Mouse (Mus musculus) megakaryocyte, embryonic 14.5 days (primary cell): Measurements from ENCODE around the gene Dleu7. TPM values are rescaled to one million over a fixed set of nuclear protein-coding genes. Genes with fewer than 3 reads are reported as not detected.

Source experiments
- H3K27me3 ChIP-seq: replicated peaks from 2 replicates; pipeline ENCODE3; 2012; ENCODE audit warnings: inconsistent platforms
- H3K36me3 ChIP-seq: replicated peaks from 2 replicates; pipeline ENCODE3; 2012; ENCODE audit warnings: low read length, inconsistent platforms, mixed read lengths
- H3K4me1 ChIP-seq: 2 replicates; pipeline ENCODE4 v1.6.1; 2012; ENCODE audit warnings: inconsistent platforms
- H3K4me3 ChIP-seq: replicated peaks from 2 replicates; pipeline ENCODE3; 2012; ENCODE audit warnings: moderate library complexity, mild to moderate bottlenecking, inconsistent platforms
- H3K9me3 ChIP-seq: 2 replicates; pipeline ENCODE4 v1.6.1; 2012; ENCODE audit warnings: inconsistent platforms
- FLI1 ChIP-seq: IDR thresholded peaks from 2 replicates; pipeline ENCODE4 v1.6.1; 2012; ENCODE audit warnings: low read length, inconsistent platforms, mixed read lengths
- GATA1 ChIP-seq: IDR thresholded peaks from 3 replicates; pipeline ENCODE4 v1.6.1; 2012; ENCODE audit warnings: mixed read lengths, low read length, inconsistent platforms, borderline replicate concordance
- polyA plus RNA-seq: library from polyadenylated mRNA; stranded (reverse); fragments of >175 nt; gene quantifications from 2 replicates; pipeline ENCODE4 v1.2.3, GENCODE M21; 2012; ENCODE audit warnings: low replicate concordance; ENCODE audit not compliant: insufficient read depth

The Dleu7 gene
- polyA plus RNA-seq, 1 experiment: 0.07 TPM

GRCm38 (mm10) chr14:62327171-62327570, 34.3 kb upstream of the Dleu7 start:
- Histone ChIP-seq H3K36me3 (no peaks in the 10 kb centered on the region), H3K27me3 (peaks cover 4% of the 10 kb centered on the region)
- TF ChIP-seq GATA1 (no peak), FLI1 (no peak)

GRCm38 (mm10) chr14:62326026-62326425, 33.2 kb upstream of the Dleu7 start:
- H3K9me3 ChIP-seq: 0 out of 2 replicates have a peak, but pooled peaks cover 7% of the 10 kb centered on the region
- peaks cover 6% of the 10 kb centered on the region; the same call in 1 of the 2 replicates for H3K4me1 ChIP-seq
- H3K27me3 ChIP-seq: peaks cover 6% of the 10 kb centered on the region
- H3K36me3 ChIP-seq: no peaks in the 10 kb centered on the region
- H3K4me3 ChIP-seq: no peak overlapping the region
- no peak for TF ChIP-seq FLI1
- TF ChIP-seq GATA1: no peak

More at GRCm38 (mm10) chr14:62327171-62327570, 34.3 kb upstream of the Dleu7 start:
- Histone ChIP-seq H3K4me3 (no peak overlapping the region), H3K4me1 (peaks cover 12% of the 10 kb centered on the region), H3K9me3 (0 out of 2 replicates have a peak, but pooled peaks cover 7% of the 10 kb centered on the region)

- H3K4me1 ChIP-seq: peaks cover 3% of the 10 kb centered on the region; the same call in 1 of the 2 replicates
- no peak for TF ChIP-seq GATA1
- no peak for TF ChIP-seq FLI1
- no peaks in the 10 kb centered on the region for H3K36me3 ChIP-seq
- H3K4me3 ChIP-seq: no peak overlapping the region
- H3K9me3 ChIP-seq: 0 out of 2 replicates have a peak, but pooled peaks cover 7% of the 10 kb centered on the region
- H3K27me3 ChIP-seq: peaks cover 9% of the 10 kb centered on the region
These were observed 32.1 kb upstream of the Dleu7 start for GRCm38 (mm10) chr14:62324943-62325342.

- TF ChIP-seq FLI1: no peak
- no peak for TF ChIP-seq GATA1
- H3K4me3 ChIP-seq: no peak overlapping the region
These were observed 30.6 kb upstream of the Dleu7 start for GRCm38 (mm10) chr14:62323457-62323856.

GRCm38 (mm10) chr14:62322581-62323344, 29.9 kb upstream of the Dleu7 start:
- H3K36me3 ChIP-seq: no peaks in the 10 kb centered on the region
- H3K4me1 ChIP-seq: no peaks in the 10 kb centered on the region
- H3K9me3 ChIP-seq: peaks cover 7% of the 10 kb centered on the region; the same call in 1 of the 2 replicates
- TF ChIP-seq FLI1 (no peak), GATA1 (no peak)
- H3K4me3 ChIP-seq: no peak overlapping the region
- peaks cover 11% of the 10 kb centered on the region for H3K27me3 ChIP-seq

More at GRCm38 (mm10) chr14:62323457-62323856, 30.6 kb upstream of the Dleu7 start:
- peaks cover 7% of the 10 kb centered on the region; the same call in 1 of the 2 replicates for H3K9me3 ChIP-seq
- 0 out of 2 replicates have a peak, but pooled peaks cover under 1% of the 10 kb centered on the region for H3K4me1 ChIP-seq
- no peaks in the 10 kb centered on the region for H3K36me3 ChIP-seq
- peaks cover 11% of the 10 kb centered on the region for H3K27me3 ChIP-seq

GRCm38 (mm10) chr14:62311672-62312071, 18.8 kb upstream of the Dleu7 start:
- H3K4me1 ChIP-seq: peaks cover 23% of the 10 kb centered on the region
- TF ChIP-seq GATA1: no peak
- TF ChIP-seq FLI1: no peak
- no peaks in the 10 kb centered on the region for H3K27me3 ChIP-seq
- H3K36me3 ChIP-seq: no peaks in the 10 kb centered on the region
- peaks cover 4% of the 10 kb centered on the region; the same call in 1 of the 2 replicates for H3K9me3 ChIP-seq
- H3K4me3 ChIP-seq: no peak overlapping the region

GRCm38 (mm10) chr14:62309026-62309425, 16.2 kb upstream of the Dleu7 start:
- no peak for TF ChIP-seq FLI1
- no peak for TF ChIP-seq GATA1
- no peaks in the 10 kb centered on the region for H3K27me3 ChIP-seq
- no peaks in the 10 kb centered on the region for H3K36me3 ChIP-seq
- H3K4me3 ChIP-seq: no peak overlapping the region
- H3K4me1 ChIP-seq: peaks cover 23% of the 10 kb centered on the region
- peaks cover 6% of the 10 kb centered on the region; the same call in 1 of the 2 replicates for H3K9me3 ChIP-seq

GRCm38 (mm10) chr14:62307555-62307954, 14.7 kb upstream of the Dleu7 start:
- H3K4me3 ChIP-seq: no peak overlapping the region
- no peaks in the 10 kb centered on the region for H3K36me3 ChIP-seq

GRCm38 (mm10) chr14:62300031-62300430, 7.2 kb upstream of the Dleu7 start:
- Histone ChIP-seq H3K9me3 (peaks cover 1% of the 10 kb centered on the region; the same call in 1 of the 2 replicates), H3K27me3 (peaks cover 4% of the 10 kb centered on the region), H3K4me1 (no peaks in the 10 kb centered on the region), H3K4me3 (no peak overlapping the region), H3K36me3 (no peaks in the 10 kb centered on the region)
- TF ChIP-seq FLI1 (no peak), GATA1 (no peak)

More at GRCm38 (mm10) chr14:62307555-62307954, 14.7 kb upstream of the Dleu7 start:
- Histone ChIP-seq H3K4me1 (peaks cover 16% of the 10 kb centered on the region), H3K9me3 (peaks cover 6% of the 10 kb centered on the region; the same call in 1 of the 2 replicates), H3K27me3 (no peaks in the 10 kb centered on the region)
- no peak for TF ChIP-seq FLI1
- TF ChIP-seq GATA1: no peak

GRCm38 (mm10) chr14:62298808-62299207, 6.0 kb upstream of the Dleu7 start:
- Histone ChIP-seq H3K4me1 (no peaks in the 10 kb centered on the region), H3K4me3 (no peak overlapping the region), H3K9me3 (no peaks in the 10 kb centered on the region), H3K36me3 (no peaks in the 10 kb centered on the region), H3K27me3 (peaks cover 8% of the 10 kb centered on the region)
- TF ChIP-seq GATA1 (no peak), FLI1 (no peak)
